Mouse (Mus musculus) hindbrain, embryonic 15.5 days (tissue): ENCODE measurements around the gene Rbmx2. TPM values are rescaled to one million over a fixed set of nuclear protein-coding genes. Genes with fewer than 3 reads are reported as not detected.
A peak's percentile ranks its signal among the peaks of the same experiment; 100 is the strongest.

Source experiments
- ATAC-seq: fragments of 200-750 bp; cut with Nextera tagmentation; 2 replicates; pipeline ENCODE4 v1.8.0; 2017; ENCODE audit warnings: low read depth, moderate number of reproducible peaks, moderate TSS enrichment; ENCODE audit not compliant: low FRiP score
- H3K27ac ChIP-seq: fragments of 300-500 bp; sonication (generic); replicated peaks from 2 replicates; pipeline ENCODE4 v1.5.1; 2015; ENCODE audit warnings: mild to moderate bottlenecking, inconsistent platforms
- H3K27me3 ChIP-seq: fragments of 300-500 bp; sonication (generic); 2 replicates; pipeline ENCODE4 v1.6.1; 2015; ENCODE audit warnings: control low read depth, inconsistent platforms
- H3K36me3 ChIP-seq: fragments of 300-500 bp; sonication (generic); 2 replicates; pipeline ENCODE4 v1.6.1; 2015; ENCODE audit warnings: control low read depth, inconsistent platforms
- H3K4me1 ChIP-seq: fragments of 300-500 bp; sonication (generic); replicated peaks from 2 replicates; pipeline ENCODE4 v1.6.1; 2015; ENCODE audit warnings: control low read depth, inconsistent platforms
- H3K4me2 ChIP-seq: fragments of 300-500 bp; sonication (generic); 2 replicates; pipeline ENCODE4 v1.6.1; 2015; ENCODE audit warnings: moderate library complexity, mild to moderate bottlenecking, inconsistent platforms
- H3K4me3 ChIP-seq: fragments of 300-500 bp; sonication (generic); 2 replicates; pipeline ENCODE4 v1.5.1; 2015; ENCODE audit warnings: mild to moderate bottlenecking, inconsistent platforms
- H3K9ac ChIP-seq: fragments of 300-500 bp; sonication (generic); 2 replicates; pipeline ENCODE4 v1.6.1; 2015; ENCODE audit warnings: inconsistent platforms
- H3K9me3 ChIP-seq: fragments of 300-500 bp; sonication (generic); 2 replicates; pipeline ENCODE4 v1.6.1; 2016; ENCODE audit warnings: control low read depth, inconsistent platforms
- WGBS: fragments of 180-500 bp; shearing (Covaris S2); methylation state at CpG from one replicate; pipeline ENCODE4 v1.1.7; 2015; 5-methylcytosine and 5-hydroxymethylcytosine counted together
- polyA plus RNA-seq: library from polyadenylated mRNA; unstranded; fragments of >200 nt; fragmentation: Nextera tagmentation; extraction: Ambion mirVana; gene quantifications from 2 replicates; pipeline ENCODE4 v1.2.1, GENCODE M21; 2015

Rbmx2 gene
- polyA plus RNA-seq: 19.0 and 23.4 TPM in 2 replicates

GRCm38 (mm10) chrX:48694864-48695371 lies at the start of gene Rbmx2:
Gene Rbmx2 (plus strand): TSS chrX:48695004.
- Histone ChIP-seq H3K36me3 (no peaks in the 10 kb centered on the region), H3K4me1 (peaks cover 10% of the 10 kb centered on the region), H3K4me2 (peak within 1 kb of the TSS; percentile 63), H3K27ac (peak within 1 kb of the TSS; percentile 70), H3K27me3 (no peaks in the 10 kb centered on the region), H3K9me3 (no peaks in the 10 kb centered on the region), H3K9ac (peak within 1 kb of the TSS; percentile 47), H3K4me3 (peak within 1 kb of the TSS; percentile 68)
- ATAC-seq: peak; percentile 99
- WGBS: 20% methylated on average over 42 of the region's 42 CpGs

GRCm38 (mm10) chrX:48666807-48667206 lies 28.0 kb upstream of the Rbmx2 start:
- Histone ChIP-seq H3K9ac (no peak overlapping the region), H3K4me1 (no peaks in the 10 kb centered on the region), H3K36me3 (no peaks in the 10 kb centered on the region), H3K4me2 (no peak overlapping the region), H3K9me3 (no peaks in the 10 kb centered on the region), H3K4me3 (no peak overlapping the region), H3K27me3 (no peaks in the 10 kb centered on the region), H3K27ac (no peak overlapping the region)
- WGBS: 34% methylated on average over 6 of the region's 6 CpGs
- peak; percentile 63 for ATAC-seq

- ATAC-seq: no peak
- Histone ChIP-seq H3K4me2 (no peak overlapping the region), H3K36me3 (no peaks in the 10 kb centered on the region), H3K27ac (no peak overlapping the region), H3K9me3 (no peaks in the 10 kb centered on the region), H3K27me3 (no peaks in the 10 kb centered on the region), H3K4me3 (no peak overlapping the region), H3K9ac (no peak overlapping the region), H3K4me1 (no peaks in the 10 kb centered on the region)
- 74% methylated on average over 3 of the region's 3 CpGs for WGBS
Measured at GRCm38 (mm10) chrX:48669588-48669987, 25.2 kb upstream of the Rbmx2 start.

GRCm38 (mm10) chrX:48671714-48672113 lies 23.1 kb upstream of the Rbmx2 start:
- Histone ChIP-seq H3K27ac (no peak overlapping the region), H3K4me3 (no peak overlapping the region), H3K36me3 (no peaks in the 10 kb centered on the region), H3K27me3 (no peaks in the 10 kb centered on the region), H3K4me2 (no peak overlapping the region), H3K9ac (no peak overlapping the region), H3K4me1 (no peaks in the 10 kb centered on the region), H3K9me3 (no peaks in the 10 kb centered on the region)
- no peak for ATAC-seq
- 76% methylated on average over 3 of the region's 3 CpGs for WGBS

- no peaks in the 10 kb centered on the region for H3K27me3 ChIP-seq
- no peak within 1 kb of the TSS for H3K4me2 ChIP-seq
- no peak within 1 kb of the TSS for H3K4me3 ChIP-seq
- no peaks in the 10 kb centered on the region for H3K9me3 ChIP-seq
- WGBS: 71% methylated on average over 4 of the region's 4 CpGs
- no peak within 1 kb of the TSS for H3K27ac ChIP-seq
- H3K36me3 ChIP-seq: no peaks in the 10 kb centered on the region
- no peak for ATAC-seq
- H3K4me1 ChIP-seq: no peaks in the 10 kb centered on the region
- H3K9ac ChIP-seq: no peak within 1 kb of the TSS
Measured at GRCm38 (mm10) chrX:48674171-48674570, 20.6 kb upstream of the Rbmx2 start, which contains the start of gene Gpr119. Gene Gpr119 (minus strand): TSS chrX:48674478.

GRCm38 (mm10) chrX:48683451-48683850 lies 11.4 kb upstream of the Rbmx2 start:
- 16% methylated on average over 3 of the region's 3 CpGs for WGBS
- no peaks in the 10 kb centered on the region for H3K36me3 ChIP-seq
- H3K4me2 ChIP-seq: no peak overlapping the region
- no peaks in the 10 kb centered on the region for H3K9me3 ChIP-seq
- H3K4me3 ChIP-seq: no peak overlapping the region
- no peaks in the 10 kb centered on the region for H3K27me3 ChIP-seq
- no peak overlapping the region for H3K27ac ChIP-seq
- ATAC-seq: no peak
- H3K9ac ChIP-seq: no peak overlapping the region
- H3K4me1 ChIP-seq: no peaks in the 10 kb centered on the region

GRCm38 (mm10) chrX:48683857-48684256 lies 10.9 kb upstream of the Rbmx2 start:
- no peaks in the 10 kb centered on the region for H3K27me3 ChIP-seq
- WGBS: 74% methylated on average over 5 of the region's 5 CpGs
- no peak for ATAC-seq
- no peak overlapping the region for H3K4me3 ChIP-seq
- no peaks in the 10 kb centered on the region for H3K4me1 ChIP-seq
- H3K27ac ChIP-seq: no peak overlapping the region
- no peaks in the 10 kb centered on the region for H3K36me3 ChIP-seq
- H3K9me3 ChIP-seq: no peaks in the 10 kb centered on the region
- H3K9ac ChIP-seq: no peak overlapping the region
- H3K4me2 ChIP-seq: no peak overlapping the region

GRCm38 (mm10) chrX:48694460-48694859 lies 344 bp upstream of the Rbmx2 start:
- peak overlapping the region; percentile 68 for H3K4me3 ChIP-seq
- no peaks in the 10 kb centered on the region for H3K27me3 ChIP-seq
- no peaks in the 10 kb centered on the region for H3K9me3 ChIP-seq
- H3K4me1 ChIP-seq: peaks cover 10% of the 10 kb centered on the region
- 15% methylated on average over 6 of the region's 6 CpGs for WGBS
- peak overlapping the region; percentile 63 for H3K4me2 ChIP-seq
- peak overlapping the region; percentile 22; the same call in 1 of the 2 replicates for H3K9ac ChIP-seq
- no peaks in the 10 kb centered on the region for H3K36me3 ChIP-seq
- ATAC-seq: peak; percentile 92
- peak overlapping the region; percentile 70 for H3K27ac ChIP-seq

GRCm38 (mm10) chrX:48709701-48710100 lies 14.9 kb downstream of the Rbmx2 start:
- 87% methylated on average over 10 of the region's 10 CpGs for WGBS
- ATAC-seq: no peak
- Histone ChIP-seq H3K4me3 (no peak overlapping the region), H3K27ac (no peak overlapping the region), H3K27me3 (no peaks in the 10 kb centered on the region), H3K9ac (no peak overlapping the region), H3K4me1 (no peaks in the 10 kb centered on the region), H3K9me3 (no peaks in the 10 kb centered on the region), H3K36me3 (no peaks in the 10 kb centered on the region), H3K4me2 (no peak overlapping the region)

GRCm38 (mm10) chrX:48712846-48713245 lies 18.0 kb downstream of the Rbmx2 start:
- 92% methylated on average over 8 of the region's 8 CpGs for WGBS
- Histone ChIP-seq H3K36me3 (no peaks in the 10 kb centered on the region), H3K27me3 (no peaks in the 10 kb centered on the region), H3K4me3 (no peak overlapping the region), H3K9me3 (no peaks in the 10 kb centered on the region), H3K4me1 (no peaks in the 10 kb centered on the region), H3K4me2 (no peak overlapping the region), H3K27ac (no peak overlapping the region), H3K9ac (no peak overlapping the region)
- no peak for ATAC-seq

GRCm38 (mm10) chrX:48754710-48755283 lies 60.0 kb downstream of the Rbmx2 start:
- Histone ChIP-seq H3K36me3 (no peaks in the 10 kb centered on the region), H3K9me3 (no peaks in the 10 kb centered on the region), H3K4me3 (no peak overlapping the region), H3K4me2 (no peak overlapping the region), H3K4me1 (no peaks in the 10 kb centered on the region), H3K27ac (no peak overlapping the region), H3K27me3 (no peaks in the 10 kb centered on the region), H3K9ac (no peak overlapping the region)
- 91% methylated on average over 2 of the region's 2 CpGs for WGBS
- ATAC-seq: no peak
